ENCODE assay signal across 19 mouse cellular contexts in the genomic region with DNA sequence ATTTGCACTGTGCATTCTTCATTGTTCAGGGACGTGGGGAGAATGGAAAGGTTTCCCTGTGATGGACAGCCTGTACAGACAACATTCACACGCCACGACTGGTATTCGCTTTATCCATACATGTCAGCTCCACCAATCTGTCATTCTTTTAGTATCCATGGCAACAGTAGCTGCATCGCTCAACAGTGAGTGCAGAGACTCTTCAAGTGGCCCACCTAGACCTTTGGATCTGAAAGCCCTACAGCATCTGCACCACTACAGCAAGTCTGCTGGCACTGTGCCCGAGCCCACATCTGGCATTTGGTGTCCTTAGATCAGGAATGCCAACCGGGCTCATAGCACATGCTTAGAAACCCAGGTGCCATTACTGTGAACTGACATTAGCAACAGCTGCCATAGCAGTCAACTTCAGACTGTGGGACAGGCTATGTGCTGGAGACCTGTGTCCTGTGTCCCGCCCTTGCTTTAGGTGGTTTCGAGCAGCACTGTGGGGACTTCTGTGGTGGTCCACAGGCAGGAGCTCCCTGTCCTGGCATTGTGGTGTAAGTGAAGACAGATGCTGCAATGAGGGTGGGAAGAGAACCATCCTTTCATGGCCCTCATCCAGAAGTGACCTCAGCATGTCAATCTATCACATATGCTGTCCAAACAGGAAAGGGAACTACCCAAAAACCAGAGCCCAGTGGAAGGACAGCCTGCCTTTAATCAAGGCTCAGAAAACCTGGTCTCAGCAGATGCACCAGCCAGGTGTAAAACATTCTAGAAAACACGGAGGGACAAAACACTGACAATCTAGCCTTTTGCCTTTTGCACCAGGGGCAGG. TPM values are rescaled to one million over a fixed set of nuclear protein-coding genes. Genes with fewer than 3 reads are reported as not detected.
DNase-seq lines count a peak whose midpoint lies in the region; ATAC-seq and TF ChIP-seq lines count a peak whose summit lies in the region.
"Had no signal": no experiment of that assay in that cellular context is flagged by ENCODE, and none has a peak within 500 bp of the region (broad histone marks: within the 10 kb centered on the region; RNA-seq: fewer than 3 reads in every experiment).

No protein-coding gene starts in this region.

- peak; percentile 53 for ATAC-seq in limb, embryonic 14.5 days (ENCODE audit: low FRiP score, low read depth)
- peak; percentile 55; the same call in 1 of the 2 replicates for ATAC-seq in forebrain, embryonic 14.5 days
- peak; percentile 78 for ATAC-seq in midbrain, embryonic 15.5 days (replicated peaks)
- no peak for ATAC-seq in cerebellum, adult (ENCODE audit: insufficient number of reproducible peaks, low FRiP score, low TSS enrichment)
- ATAC-seq: activated CD4-positive, CD25-positive, alpha-beta regulatory T cell, adult 4 months had no signal

- peak; percentile 39 for DNase-seq in limb, embryonic 14.5 days (ENCODE audit: low spot score)
- no peak for DNase-seq in limb, embryonic 10.5 days (ENCODE audit: low spot score)
- peak; percentile 73 for DNase-seq in MN1 (ENCODE audit: low spot score)
- DNase-seq in forebrain, embryonic 14.5 days (ENCODE audit: low spot score) = peak; percentile 73
- DNase-seq in embryo, embryonic 9.5 days (ENCODE audit: extremely low spot score) = no peak
- DNase-seq: adrenal gland, postnatal 36 days; cerebellum, adult 11 months; cerebellum, postnatal 36 days; gastrocnemius, postnatal 25 days; heart, postnatal 4 days; kidney, adult 2 months; kidney, postnatal 36 days had no signal

- whole genome bisulfite sequencing in limb, embryonic 14.5 days = 66% methylated on average over 10 of the region's 10 CpGs
- 88% methylated on average over 10 of the region's 10 CpGs for WGBS in limb, embryonic 10.5 days
- WGBS in forebrain, embryonic 14.5 days = 67% methylated on average over 10 of the region's 10 CpGs
- 52% methylated on average over 10 of the region's 10 CpGs for WGBS in midbrain, embryonic 15.5 days

- H3K4me2 ChIP-seq in limb, embryonic 14.5 days (replicated peaks; ENCODE audit: low read depth, low read length, severe bottlenecking) = no peak overlapping the region
- no peak overlapping the region for H3K4me2 ChIP-seq in forebrain, embryonic 14.5 days (ENCODE audit: low read length)
- H3K4me2 ChIP-seq in midbrain, embryonic 15.5 days = no peak overlapping the region; the same call in 1 of the 2 replicates
- H3K4me2 ChIP-seq: embryonic facial prominence, embryonic 15.5 days; heart, embryonic 13.5 days; lung, embryonic 15.5 days had no signal

- TF ChIP-seq POLR2A in limb, embryonic 14.5 days (IDR thresholded peaks at IDR 0.05; ENCODE audit: borderline replicate concordance, extremely low read depth, insufficient read depth, insufficient read length) = no peak

- H3K4me1 ChIP-seq in limb, embryonic 14.5 days (ENCODE audit: control insufficient read depth, insufficient read depth, low read length) = peaks cover 9% of the 10 kb centered on the region
- H3K4me1 ChIP-seq in limb, embryonic 10.5 days = peaks cover 35% of the 10 kb centered on the region
- H3K4me1 ChIP-seq in forebrain, embryonic 14.5 days (ENCODE audit: control insufficient read depth, insufficient read depth, low read length) = peaks cover 7% of the 10 kb centered on the region
- peaks cover 16% of the 10 kb centered on the region for H3K4me1 ChIP-seq in midbrain, embryonic 15.5 days
- H3K4me1 ChIP-seq: heart, embryonic 13.5 days; lung, embryonic 15.5 days had no signal

- no peaks in the 10 kb centered on the region for H3K27me3 ChIP-seq in limb, embryonic 14.5 days (ENCODE audit: control insufficient read depth, insufficient read depth, low read length)
- peaks cover 14% of the 10 kb centered on the region; the same call in 1 of the 2 replicates for H3K27me3 ChIP-seq in limb, embryonic 10.5 days (ENCODE audit: low read depth, poor library complexity, severe bottlenecking)
- no peaks in the 10 kb centered on the region for H3K27me3 ChIP-seq in forebrain, embryonic 14.5 days (replicated peaks; ENCODE audit: control insufficient read depth, insufficient read depth, low read length)
- no peaks in the 10 kb centered on the region for H3K27me3 ChIP-seq in midbrain, embryonic 15.5 days (replicated peaks)
- H3K27me3 ChIP-seq: embryonic facial prominence, embryonic 15.5 days; lung, embryonic 15.5 days had no signal

- no peaks in the 10 kb centered on the region for H3K36me3 ChIP-seq in limb, embryonic 14.5 days (ENCODE audit: control insufficient read depth, insufficient read depth, low read length)
- no peaks in the 10 kb centered on the region for H3K36me3 ChIP-seq in limb, embryonic 10.5 days
- no peaks in the 10 kb centered on the region for H3K36me3 ChIP-seq in forebrain, embryonic 14.5 days (ENCODE audit: control insufficient read depth, insufficient read depth, low read length)
- no peaks in the 10 kb centered on the region for H3K36me3 ChIP-seq in midbrain, embryonic 15.5 days (replicated peaks)
- H3K36me3 ChIP-seq: embryonic facial prominence, embryonic 15.5 days; heart, embryonic 13.5 days; lung, embryonic 15.5 days had no signal

- H3K9ac ChIP-seq in limb, embryonic 14.5 days (ENCODE audit: low read depth, low read length, severe bottlenecking) = no peak overlapping the region
- no peak overlapping the region for H3K9ac ChIP-seq in forebrain, embryonic 14.5 days (ENCODE audit: low read length)
- no peak overlapping the region for H3K9ac ChIP-seq in midbrain, embryonic 15.5 days
- H3K9ac ChIP-seq: embryonic facial prominence, embryonic 15.5 days; heart, embryonic 13.5 days; lung, embryonic 15.5 days had no signal

- H3K27ac ChIP-seq in limb, embryonic 14.5 days (replicated peaks; ENCODE audit: low read depth, low read length) = no peak overlapping the region
- no peak overlapping the region for H3K27ac ChIP-seq in limb, embryonic 10.5 days
- 0 out of 2 replicates have a peak overlapping the region, but pooled peaks have one; percentile 17 for H3K27ac ChIP-seq in forebrain, embryonic 14.5 days (ENCODE audit: low read depth, low read length)
- H3K27ac ChIP-seq in midbrain, embryonic 15.5 days = peak overlapping the region; percentile 56; the same call in 1 of the 2 replicates
- H3K27ac ChIP-seq: embryonic facial prominence, embryonic 15.5 days; heart, embryonic 13.5 days; lung, embryonic 15.5 days had no signal

- H3K4me3 ChIP-seq in limb, embryonic 14.5 days (replicated peaks; ENCODE audit: low read length) = no peak overlapping the region
- no peak overlapping the region for H3K4me3 ChIP-seq in limb, embryonic 10.5 days
- no peak overlapping the region for H3K4me3 ChIP-seq in forebrain, embryonic 14.5 days (ENCODE audit: low read depth, low read length)
- H3K4me3 ChIP-seq in midbrain, embryonic 15.5 days = no peak overlapping the region
- H3K4me3 ChIP-seq: embryonic facial prominence, embryonic 15.5 days; heart, embryonic 13.5 days; lung, embryonic 15.5 days had no signal

- no peaks in the 10 kb centered on the region for H3K9me3 ChIP-seq in limb, embryonic 14.5 days (ENCODE audit: control insufficient read depth, low read length)
- H3K9me3 ChIP-seq in limb, embryonic 10.5 days (replicated peaks) = no peaks in the 10 kb centered on the region
- H3K9me3 ChIP-seq in forebrain, embryonic 14.5 days (replicated peaks; ENCODE audit: control insufficient read depth, low read length) = no peaks in the 10 kb centered on the region
- H3K9me3 ChIP-seq in midbrain, embryonic 15.5 days = no peaks in the 10 kb centered on the region
- H3K9me3 ChIP-seq: embryonic facial prominence, embryonic 15.5 days; heart, embryonic 13.5 days; lung, embryonic 15.5 days had no signal

RNA-seq across cellular contexts. Expression of gene T2, which starts 5.7 kb away (rescaled TPM):
- 1.7 and 2.3 TPM in 2 replicates for polyA plus RNA-seq in limb, embryonic 14.5 days (2012; rRNA removed)
- polyA plus RNA-seq in limb, embryonic 14.5 days (2014; fragmentation: Nextera tagmentation; extraction: Ambion mirVana) = 0.32 TPM in 1 of 2 replicates, not detected in the other
- 0.75 and 1.1 TPM in 2 replicates for polyA plus RNA-seq in limb, embryonic 10.5 days (2016; fragmentation: Nextera tagmentation; extraction: Ambion mirVana)
- polyA plus RNA-seq in forebrain, embryonic 14.5 days (2014; fragmentation: Nextera tagmentation; extraction: Ambion mirVana) = 0.35 and 0.51 TPM in 2 replicates
- 0.64 and 0.97 TPM in 2 replicates for polyA plus RNA-seq in midbrain, embryonic 15.5 days (2015; fragmentation: Nextera tagmentation; extraction: Ambion mirVana)
- polyA plus RNA-seq: liver, adult 2 months had no signal

RNA-seq across cellular contexts. Expression of gene Prr18, which starts 24.2 kb away (rescaled TPM):
- 1.0 and 1.2 TPM in 2 replicates for polyA plus RNA-seq in limb, embryonic 14.5 days (2012; rRNA removed)
- 0.25 and 0.28 TPM in 2 replicates for polyA plus RNA-seq in limb, embryonic 14.5 days (2014; fragmentation: Nextera tagmentation; extraction: Ambion mirVana)
- 0.29 and 0.31 TPM in 2 replicates for polyA plus RNA-seq in limb, embryonic 10.5 days (2016; fragmentation: Nextera tagmentation; extraction: Ambion mirVana)
- 9.7 and 10.8 TPM in 2 replicates for polyA plus RNA-seq in forebrain, embryonic 14.5 days (2014; fragmentation: Nextera tagmentation; extraction: Ambion mirVana)
- polyA plus RNA-seq in midbrain, embryonic 15.5 days (2015; fragmentation: Nextera tagmentation; extraction: Ambion mirVana) = 19.1 and 19.9 TPM in 2 replicates

RNA-seq across cellular contexts. Expression of gene Sft2d1, which starts 50.6 kb away (rescaled TPM):
- polyA plus RNA-seq in limb, embryonic 14.5 days (2012; rRNA removed) = 103 and 115 TPM in 2 replicates
- 55.8 and 70.1 TPM in 2 replicates for polyA plus RNA-seq in limb, embryonic 14.5 days (2014; fragmentation: Nextera tagmentation; extraction: Ambion mirVana)
- 57.0 and 57.7 TPM in 2 replicates for polyA plus RNA-seq in limb, embryonic 10.5 days (2016; fragmentation: Nextera tagmentation; extraction: Ambion mirVana)
- 155 and 159 TPM in 2 replicates for polyA plus RNA-seq in forebrain, embryonic 14.5 days (2014; fragmentation: Nextera tagmentation; extraction: Ambion mirVana)
- polyA plus RNA-seq in midbrain, embryonic 15.5 days (2015; fragmentation: Nextera tagmentation; extraction: Ambion mirVana) = 191 and 200 TPM in 2 replicates

Comparison
In these comparisons a context has a peak if more than half of its experiments do, and no peak if none do; other contexts are left out.
1. DNase-seq: peak in limb, embryonic 14.5 days (single experiment), MN1 (single experiment) and forebrain, embryonic 14.5 days (single experiment); none in limb, embryonic 10.5 days (single experiment) and embryo, embryonic 9.5 days (single experiment).
2. H3K27ac ChIP-seq: peak in forebrain, embryonic 14.5 days (single experiment) and midbrain, embryonic 15.5 days (single experiment); none in limb, embryonic 14.5 days (single experiment) and limb, embryonic 10.5 days (single experiment).